Mouse (Mus musculus): ENCODE results near the gene Ctnnal1. TPM values are rescaled to one million over a fixed set of nuclear protein-coding genes. Genes with fewer than 3 reads are reported as not detected.

The Ctnnal1 gene
- polyA plus RNA-seq, 1 experiment from 2014 or later, result 12.7 TPM

DNA sequence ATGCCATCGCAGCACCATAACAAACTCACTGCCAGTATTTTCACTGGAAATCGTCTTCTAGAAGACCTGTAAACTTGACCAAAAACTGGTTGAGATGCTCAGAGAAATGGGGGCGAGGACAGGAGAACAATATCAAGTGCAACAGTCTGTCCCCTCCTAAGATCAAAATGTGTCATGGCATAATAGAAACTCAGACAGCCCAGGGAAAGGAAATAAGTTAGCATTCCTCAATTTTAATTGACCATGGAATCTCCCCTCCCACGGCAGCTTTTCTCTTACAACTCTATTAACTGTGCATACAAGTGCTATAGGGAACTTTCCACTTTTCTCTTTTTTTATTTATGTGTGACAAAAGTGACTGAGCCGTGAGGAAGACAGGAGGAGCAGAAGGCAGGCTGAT, 2.8 kb upstream of the Ctnnal1 start:
- no peak overlapping the region for H3K4me3 ChIP-seq (ENCODE audit: low read depth, low read length)
- ATAC-seq, result no peak
- no peaks in the 10 kb centered on the region for H3K36me3 ChIP-seq (ENCODE audit: control insufficient read depth, insufficient read depth, low read length)
- WGBS, result 72% methylated on average over 5 of the region's 5 CpGs
- H3K9ac ChIP-seq (ENCODE audit: low read depth, low read length), result no peak overlapping the region
- no peak overlapping the region for H3K27ac ChIP-seq (ENCODE audit: low read length)
- H3K9me3 ChIP-seq (replicated peaks; ENCODE audit: control insufficient read depth, low read length, poor library complexity, severe bottlenecking), result no peaks in the 10 kb centered on the region
- H3K27me3 ChIP-seq (ENCODE audit: control insufficient read depth, insufficient read depth, low read depth, low read length), result no peaks in the 10 kb centered on the region
- peaks cover 15% of the 10 kb centered on the region for H3K4me1 ChIP-seq (ENCODE audit: control insufficient read depth, insufficient read depth, low read length)
- no peak overlapping the region for H3K4me2 ChIP-seq (ENCODE audit: low read length)

DNA sequence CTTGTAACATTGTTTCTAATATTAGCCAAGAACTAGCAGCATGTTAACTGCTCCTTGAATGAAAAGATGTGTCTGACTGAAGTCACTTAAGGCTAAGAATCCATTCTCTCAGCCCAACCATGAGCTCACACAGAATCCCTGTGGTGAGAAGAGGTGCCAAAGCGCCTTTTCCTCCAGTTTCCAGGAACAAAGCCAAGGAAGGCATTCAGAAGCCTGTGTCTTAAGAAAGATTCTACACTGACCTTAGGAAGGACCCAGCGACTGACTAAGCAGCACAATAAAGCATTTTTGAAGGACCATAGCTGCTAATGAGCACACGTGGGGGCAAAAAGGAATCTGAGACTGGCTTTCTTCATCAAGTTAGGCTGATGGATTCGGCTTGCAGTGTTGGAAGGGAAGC, 983 bp upstream of the Ctnnal1 start:
- no peak overlapping the region for H3K27ac ChIP-seq (ENCODE audit: low read length)
- no peak overlapping the region for H3K4me3 ChIP-seq (ENCODE audit: low read depth, low read length)
- no peak overlapping the region for H3K9ac ChIP-seq (ENCODE audit: low read depth, low read length)
- ATAC-seq, result no peak
- no peaks in the 10 kb centered on the region for H3K27me3 ChIP-seq (ENCODE audit: control insufficient read depth, insufficient read depth, low read depth, low read length)
- H3K4me1 ChIP-seq (ENCODE audit: control insufficient read depth, insufficient read depth, low read length), result peaks cover 17% of the 10 kb centered on the region
- no peaks in the 10 kb centered on the region for H3K36me3 ChIP-seq (ENCODE audit: control insufficient read depth, insufficient read depth, low read length)
- no peaks in the 10 kb centered on the region for H3K9me3 ChIP-seq (replicated peaks; ENCODE audit: control insufficient read depth, low read length, poor library complexity, severe bottlenecking)
- WGBS, result 46% methylated on average over 4 of the region's 4 CpGs
- no peak overlapping the region for H3K4me2 ChIP-seq (ENCODE audit: low read length)

DNA sequence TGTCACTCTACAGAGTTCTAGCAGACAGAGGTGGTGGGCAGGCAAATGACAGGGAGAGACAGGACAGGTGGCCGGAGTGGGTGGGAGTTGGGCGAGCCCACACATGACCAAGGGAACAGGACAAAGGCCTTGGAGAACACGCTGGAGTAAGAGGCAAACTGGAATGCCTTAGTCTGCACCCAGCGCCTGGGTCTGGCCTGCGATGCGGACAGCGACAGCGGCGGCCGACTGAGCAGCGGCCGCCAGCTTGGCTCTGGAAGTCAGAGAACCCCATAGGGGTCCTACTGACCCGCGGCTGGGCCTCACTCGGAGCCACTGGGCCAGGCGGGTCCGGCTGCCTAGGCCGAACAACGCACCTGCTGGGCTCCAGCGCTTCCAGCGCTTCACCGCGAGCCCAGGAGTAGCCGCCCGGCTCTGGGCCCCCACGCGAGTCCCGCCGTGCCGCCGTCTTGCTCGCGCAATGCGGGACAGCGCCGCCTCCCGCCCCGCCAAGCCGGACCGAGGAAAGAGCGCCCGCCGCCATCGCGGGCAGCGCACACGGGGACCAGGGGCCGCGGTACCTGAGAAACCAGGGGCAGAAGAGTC, 479 bp downstream of the Ctnnal1 start:
- ATAC-seq, result peak; percentile 81
- H3K4me3 ChIP-seq (ENCODE audit: low read depth, low read length), result peak overlapping the region; percentile 89
- under 1% methylated on average over 49 of the region's 49 CpGs for WGBS
- no peaks in the 10 kb centered on the region for H3K9me3 ChIP-seq (replicated peaks; ENCODE audit: control insufficient read depth, low read length, poor library complexity, severe bottlenecking)
- no peaks in the 10 kb centered on the region for H3K36me3 ChIP-seq (ENCODE audit: control insufficient read depth, insufficient read depth, low read length)
- no peaks in the 10 kb centered on the region for H3K27me3 ChIP-seq (ENCODE audit: control insufficient read depth, insufficient read depth, low read depth, low read length)
- peak overlapping the region; percentile 87 for H3K4me2 ChIP-seq (ENCODE audit: low read length)
- peaks cover 17% of the 10 kb centered on the region for H3K4me1 ChIP-seq (ENCODE audit: control insufficient read depth, insufficient read depth, low read length)
- peak overlapping the region; percentile 95 for H3K9ac ChIP-seq (ENCODE audit: low read depth, low read length)
- peak overlapping the region; percentile 84 for H3K27ac ChIP-seq (ENCODE audit: low read length)

DNA sequence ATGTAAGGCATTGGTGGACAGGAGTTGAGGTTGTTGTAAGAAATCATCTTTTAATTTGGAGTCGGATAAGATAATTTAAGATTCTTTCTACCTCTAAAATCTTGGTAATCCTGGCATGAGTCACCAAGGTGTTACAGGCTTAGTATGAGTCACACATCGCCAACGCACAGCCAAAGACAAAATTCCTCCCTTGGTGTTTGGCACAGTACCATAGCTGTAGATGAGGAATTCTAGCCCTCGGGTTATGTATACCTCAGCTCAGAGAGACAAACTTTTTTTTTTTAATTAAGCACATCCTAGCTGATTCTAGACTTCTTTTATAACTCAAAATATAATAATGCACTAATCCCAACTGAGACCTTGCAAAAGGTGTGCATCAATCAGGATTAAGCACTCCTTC, 972 bp downstream of the Ctnnal1 start:
- H3K27me3 ChIP-seq (ENCODE audit: control insufficient read depth, insufficient read depth, low read depth, low read length), result no peaks in the 10 kb centered on the region
- H3K9me3 ChIP-seq (replicated peaks; ENCODE audit: control insufficient read depth, low read length, poor library complexity, severe bottlenecking), result no peaks in the 10 kb centered on the region
- 36% methylated on average over 4 of the region's 4 CpGs for WGBS
- H3K4me3 ChIP-seq (ENCODE audit: low read depth, low read length), result peak overlapping the region; percentile 89
- no peak overlapping the region; the same call in 1 of the 2 replicates for H3K27ac ChIP-seq (ENCODE audit: low read length)
- ATAC-seq, result no peak
- H3K36me3 ChIP-seq (ENCODE audit: control insufficient read depth, insufficient read depth, low read length), result no peaks in the 10 kb centered on the region
- peak overlapping the region; percentile 87 for H3K4me2 ChIP-seq (ENCODE audit: low read length)
- H3K9ac ChIP-seq (ENCODE audit: low read depth, low read length), result peak overlapping the region; percentile 95
- H3K4me1 ChIP-seq (ENCODE audit: control insufficient read depth, insufficient read depth, low read length), result peaks cover 17% of the 10 kb centered on the region

- WGBS, result 94% methylated on average over 4 of the region's 4 CpGs
- Histone ChIP-seq H3K4me2 (ENCODE audit: low read length) (no peak overlapping the region), H3K36me3 (ENCODE audit: control insufficient read depth, insufficient read depth, low read length) (no peaks in the 10 kb centered on the region)
These were observed 3.4 kb downstream of the Ctnnal1 start for GRCm38 (mm10) chr4:56861551-56861950.

GRCm38 (mm10) chr4:56858733-56859132, 6.3 kb downstream of the Ctnnal1 start:
- 77% methylated on average over 9 of the region's 9 CpGs for WGBS
- Histone ChIP-seq H3K4me2 (ENCODE audit: low read length) (no peak overlapping the region), H3K4me1 (ENCODE audit: control insufficient read depth, insufficient read depth, low read length) (peaks cover 12% of the 10 kb centered on the region), H3K27me3 (ENCODE audit: control insufficient read depth, insufficient read depth, low read depth, low read length) (no peaks in the 10 kb centered on the region), H3K9me3 (replicated peaks; ENCODE audit: control insufficient read depth, low read length, poor library complexity, severe bottlenecking) (no peaks in the 10 kb centered on the region), H3K4me3 (ENCODE audit: low read depth, low read length) (no peak overlapping the region), H3K9ac (ENCODE audit: low read depth, low read length) (no peak overlapping the region), H3K27ac (ENCODE audit: low read length) (no peak overlapping the region), H3K36me3 (ENCODE audit: control insufficient read depth, insufficient read depth, low read length) (no peaks in the 10 kb centered on the region)
- no peak for ATAC-seq

More at GRCm38 (mm10) chr4:56861551-56861950, 3.4 kb downstream of the Ctnnal1 start:
- Histone ChIP-seq H3K4me3 (ENCODE audit: low read depth, low read length) (no peak overlapping the region), H3K9ac (ENCODE audit: low read depth, low read length) (no peak overlapping the region), H3K4me1 (ENCODE audit: control insufficient read depth, insufficient read depth, low read length) (peaks cover 17% of the 10 kb centered on the region), H3K27me3 (ENCODE audit: control insufficient read depth, insufficient read depth, low read depth, low read length) (no peaks in the 10 kb centered on the region), H3K9me3 (replicated peaks; ENCODE audit: control insufficient read depth, low read length, poor library complexity, severe bottlenecking) (no peaks in the 10 kb centered on the region), H3K27ac (ENCODE audit: low read length) (no peak overlapping the region)
- ATAC-seq, result no peak

- H3K27ac ChIP-seq (ENCODE audit: low read length), result no peak overlapping the region
- WGBS, result 84% methylated on average over 8 of the region's 8 CpGs
- H3K27me3 ChIP-seq (ENCODE audit: control insufficient read depth, insufficient read depth, low read depth, low read length), result no peaks in the 10 kb centered on the region
- H3K4me2 ChIP-seq (ENCODE audit: low read length), result no peak overlapping the region
- H3K4me1 ChIP-seq (ENCODE audit: control insufficient read depth, insufficient read depth, low read length), result no peaks in the 10 kb centered on the region
- no peak for ATAC-seq
- H3K9me3 ChIP-seq (replicated peaks; ENCODE audit: control insufficient read depth, low read length, poor library complexity, severe bottlenecking), result no peaks in the 10 kb centered on the region
- no peaks in the 10 kb centered on the region for H3K36me3 ChIP-seq (ENCODE audit: control insufficient read depth, insufficient read depth, low read length)
- no peak overlapping the region for H3K4me3 ChIP-seq (ENCODE audit: low read depth, low read length)
- no peak overlapping the region for H3K9ac ChIP-seq (ENCODE audit: low read depth, low read length)
These were observed 8.5 kb downstream of the Ctnnal1 start for GRCm38 (mm10) chr4:56856371-56856949.

GRCm38 (mm10) chr4:56855935-56856334, 9.1 kb downstream of the Ctnnal1 start:
- Histone ChIP-seq H3K9me3 (replicated peaks; ENCODE audit: control insufficient read depth, low read length, poor library complexity, severe bottlenecking) (no peaks in the 10 kb centered on the region), H3K4me1 (ENCODE audit: control insufficient read depth, insufficient read depth, low read length) (no peaks in the 10 kb centered on the region), H3K27ac (ENCODE audit: low read length) (no peak overlapping the region), H3K36me3 (ENCODE audit: control insufficient read depth, insufficient read depth, low read length) (no peaks in the 10 kb centered on the region), H3K4me3 (ENCODE audit: low read depth, low read length) (no peak overlapping the region), H3K4me2 (ENCODE audit: low read length) (no peak overlapping the region), H3K27me3 (ENCODE audit: control insufficient read depth, insufficient read depth, low read depth, low read length) (no peaks in the 10 kb centered on the region), H3K9ac (ENCODE audit: low read depth, low read length) (no peak overlapping the region)
- 96% methylated on average over 5 of the region's 5 CpGs for WGBS
- ATAC-seq, result no peak

- H3K9me3 ChIP-seq (replicated peaks; ENCODE audit: control insufficient read depth, low read length, poor library complexity, severe bottlenecking), result no peaks in the 10 kb centered on the region
- no peaks in the 10 kb centered on the region for H3K27me3 ChIP-seq (ENCODE audit: control insufficient read depth, insufficient read depth, low read depth, low read length)
- H3K4me2 ChIP-seq (ENCODE audit: low read length), result no peak overlapping the region
- ATAC-seq, result no peak
- no peak overlapping the region for H3K27ac ChIP-seq (ENCODE audit: low read length)
- WGBS, result 32% methylated on average over 6 of the region's 6 CpGs
- no peak overlapping the region for H3K9ac ChIP-seq (ENCODE audit: low read depth, low read length)
- H3K36me3 ChIP-seq (ENCODE audit: control insufficient read depth, insufficient read depth, low read length), result no peaks in the 10 kb centered on the region
- no peaks in the 10 kb centered on the region; the same call in 1 of the 2 replicates for H3K4me1 ChIP-seq (ENCODE audit: control insufficient read depth, insufficient read depth, low read length)
- H3K4me3 ChIP-seq (ENCODE audit: low read depth, low read length), result no peak overlapping the region
These were observed 14.3 kb downstream of the Ctnnal1 start for GRCm38 (mm10) chr4:56850724-56851123.

All from midbrain, embryonic 16.5 days (tissue).